Mouse (Mus musculus): ENCODE results near the gene Slf1. TPM values are rescaled to one million over a fixed set of nuclear protein-coding genes. Genes with fewer than 3 reads are reported as not detected.

The Slf1 gene
- total RNA-seq, 2 experiments from 2014 or later = 9.4 to 12.8 TPM

GRCm38 (mm10) chr13:77003684-77004083 lies 131.6 kb downstream of the Slf1 start:
- ATAC-seq (replicated peaks; ENCODE audit: low FRiP score, poor library complexity, severe bottlenecking) = no peak

- ATAC-seq (replicated peaks; ENCODE audit: low FRiP score, poor library complexity, severe bottlenecking) = no peak
These were observed 132.6 kb downstream of the Slf1 start for GRCm38 (mm10) chr13:77002628-77003027.

Other genes starting within 250 kb of the Slf1 start
- 3.1 TPM in 1 of 2 replicates, not detected in the other for gene 2210408I21Rik, start 67 bp upstream of the Slf1 start, total RNA-seq (2015; ENCODE audit: low replicate concordance)
- gene 2210408I21Rik, start 67 bp upstream of the Slf1 start, total RNA-seq (2017; ENCODE audit: low replicate concordance) = 0.28 and 0.51 TPM in 2 replicates